Mouse (Mus musculus) gastrocnemius, adult 2 months (tissue): ENCODE measurements at regions not wholly inside any gene's neighbourhood (a gene's known extent, or its start where the extent isn't known, plus 50 kb on each side); places are given as distances from the start of the nearest gene placed in this dataset.
"Not testable (repeated sequence)": the region's sequence is repeated elsewhere in the genome, so short reads cannot be mapped to it uniquely, and the experiment has no call there.

Source experiments
- DNase-seq: peaks from one replicate; pipeline ENCODE4 v3.0.0; 2022
- H3K27ac ChIP-seq: fragments of 200-600 bp; 2 replicates; pipeline ENCODE4 v1.8.1; 2022; ENCODE audit warnings: mild to moderate bottlenecking
- H3K4me3 ChIP-seq: fragments of 200-600 bp; 2 replicates; pipeline ENCODE4 v1.8.1; 2022; ENCODE audit warnings: mild to moderate bottlenecking, moderate library complexity
- CTCF ChIP-seq: fragments of 200-600 bp; IDR thresholded peaks from 2 replicates; pipeline ENCODE4 v1.8.1; 2022; ENCODE audit warnings: antibody characterized with exemption, mild to moderate bottlenecking, moderate library complexity
- intact Hi-C: fragments of 180-260 bp; cut with DNase I; formaldehyde crosslinking; loops from one replicate; pipeline ENCODE4 v1.15.1; 2025

DNA sequence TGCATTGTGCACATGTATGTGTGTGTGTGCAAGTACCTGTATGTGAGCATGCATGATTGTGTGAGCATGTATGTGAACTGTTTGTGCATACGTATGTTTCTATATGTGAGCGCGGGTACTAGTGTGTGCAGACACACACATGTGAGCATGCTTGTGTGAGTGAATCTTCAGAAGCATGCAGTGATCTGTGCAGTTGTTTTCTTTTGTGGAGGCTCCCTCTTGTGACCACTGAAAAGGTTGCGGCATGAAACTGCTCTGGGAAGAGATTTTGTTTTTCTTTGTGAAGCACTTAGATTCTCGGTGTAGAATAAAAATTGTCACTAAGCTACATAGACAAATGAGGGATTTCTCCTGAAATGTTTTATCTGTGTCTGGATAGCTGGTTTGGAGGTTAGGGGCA, 189.2 kb upstream of the Rapgef5 start:
- not testable (repeated sequence) for H3K4me3 ChIP-seq, DNase-seq, H3K27ac ChIP-seq
- intact Hi-C loops = loop anchor here (5.0 kb wide), 1 partner anchor 195 kb away; no protein-coding TSS in a partner anchor
- TF ChIP-seq CTCF = peak; percentile 13; the same call in 1 of the 2 replicates

DNA sequence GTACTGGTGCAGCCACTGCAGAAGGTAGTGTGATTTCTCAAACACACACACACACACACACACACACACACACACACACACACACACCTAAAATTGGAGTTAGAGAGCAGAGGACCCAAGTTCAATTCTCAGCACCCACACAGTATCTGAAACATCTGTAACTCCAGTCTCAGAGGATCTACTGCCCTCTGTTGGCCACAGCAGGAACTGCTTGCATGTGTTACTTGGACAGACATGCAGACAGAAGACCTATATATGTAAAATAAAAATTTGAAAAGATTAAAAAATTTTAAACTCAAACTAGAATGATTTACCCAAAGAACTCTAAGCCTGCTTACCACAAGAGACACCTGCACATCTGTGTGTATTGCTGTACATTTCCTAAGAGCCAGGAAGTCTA, 185.9 kb upstream of the Rapgef5 start:
- DNase-seq = no peak
- H3K4me3 ChIP-seq = no peak overlapping the region
- no peak overlapping the region for H3K27ac ChIP-seq
- intact Hi-C loops = loop anchor here (10.0 kb wide), 1 partner anchor 276 kb away; no protein-coding TSS in a partner anchor
- peak; percentile 37; the same call in 1 of the 2 replicates for TF ChIP-seq CTCF

DNA sequence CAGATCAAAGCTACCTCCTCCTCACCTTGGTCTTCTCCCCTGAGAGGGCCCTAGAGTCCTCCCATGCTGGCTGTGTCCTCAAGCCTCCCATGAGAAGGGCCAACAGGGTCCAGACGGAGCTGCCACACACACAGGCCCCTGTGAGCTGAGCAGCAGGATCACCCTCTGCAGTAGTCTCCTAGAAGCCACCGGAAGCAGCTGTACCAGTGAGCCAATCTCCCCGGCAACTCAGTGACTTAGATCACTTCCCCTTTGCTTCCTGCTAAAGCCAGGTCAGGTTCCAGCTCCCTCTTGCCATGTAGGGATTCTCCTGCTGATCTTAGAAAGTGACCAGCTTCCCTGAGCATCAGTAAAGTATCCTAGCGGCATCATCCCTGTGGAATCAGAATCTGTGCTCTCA, 179.4 kb upstream of the Rapgef5 start:
- Histone ChIP-seq H3K27ac (no peak overlapping the region), H3K4me3 (no peak overlapping the region)
- intact Hi-C loops = loop anchor here (10.0 kb wide), 1 partner anchor 282 kb away; no protein-coding TSS in a partner anchor
- no peak for DNase-seq
- no peak for TF ChIP-seq CTCF

DNA sequence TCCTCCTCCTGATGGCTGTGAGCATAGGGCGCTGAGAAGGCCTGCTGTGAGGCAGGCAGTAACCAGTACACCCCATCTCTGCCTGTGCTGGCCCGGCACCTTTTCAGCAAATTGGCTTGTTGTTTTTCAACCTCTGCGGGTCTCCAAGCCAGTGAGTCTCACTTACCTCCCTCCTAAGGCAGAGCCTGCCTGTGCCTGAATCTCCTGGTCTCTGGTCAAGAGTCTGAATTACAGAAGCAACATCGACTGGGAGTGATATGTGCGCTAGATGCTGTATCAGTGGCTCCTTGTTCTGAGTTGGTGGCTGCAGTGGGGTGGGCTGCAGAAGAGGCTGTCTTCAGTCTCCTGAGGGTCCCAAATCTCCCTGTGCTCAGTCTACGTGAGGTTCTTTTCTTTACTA, 174.0 kb upstream of the Rapgef5 start:
- no peak for TF ChIP-seq CTCF
- DNase-seq = no peak
- intact Hi-C loops = no loop called here
- Histone ChIP-seq H3K4me3 (no peak overlapping the region), H3K27ac (no peak overlapping the region)

DNA sequence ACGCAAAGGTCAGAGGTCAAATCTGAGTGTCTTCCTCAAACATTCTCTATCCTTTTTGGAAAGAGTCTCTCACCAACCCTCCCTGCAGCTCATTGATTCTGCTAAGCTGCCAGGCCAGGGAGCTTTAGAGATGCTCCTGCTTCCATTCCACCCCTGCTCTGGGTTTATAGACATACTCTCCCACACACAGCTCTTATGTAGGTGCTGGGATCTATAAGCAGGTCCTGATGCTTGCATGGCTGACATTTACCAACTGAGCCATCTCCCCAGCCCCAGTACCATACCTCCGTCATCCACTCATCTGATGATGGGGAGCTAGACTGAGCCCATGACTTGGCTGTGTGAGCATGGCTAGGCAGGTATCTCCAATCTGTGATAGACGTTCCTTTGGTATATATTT, 173.2 kb upstream of the Rapgef5 start:
- intact Hi-C loops = no loop called here
- Histone ChIP-seq H3K4me3 (no peak overlapping the region), H3K27ac (no peak overlapping the region)
- no peak for TF ChIP-seq CTCF
- no peak for DNase-seq

DNA sequence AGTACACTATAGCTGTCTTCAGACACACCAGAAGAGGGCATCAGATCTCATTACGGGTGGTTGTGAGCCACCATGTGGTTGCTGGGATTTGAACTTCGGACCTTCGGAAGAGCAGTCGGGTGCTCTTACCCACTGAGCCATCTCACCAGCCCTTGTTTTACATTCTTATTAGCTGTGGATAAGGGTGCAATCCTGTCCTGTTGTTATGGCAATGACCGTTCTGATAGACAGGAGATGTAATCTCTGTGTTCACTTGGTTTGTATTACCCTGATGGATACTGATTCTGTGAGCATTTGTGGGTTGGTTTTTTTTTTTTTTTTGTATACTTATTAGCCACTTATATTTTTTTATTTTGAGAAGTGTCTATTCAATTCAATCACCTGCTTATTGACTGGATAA, 172.7 kb upstream of the Rapgef5 start:
- H3K4me3 ChIP-seq, intact Hi-C loops, DNase-seq, H3K27ac ChIP-seq: not testable (repeated sequence)

DNA sequence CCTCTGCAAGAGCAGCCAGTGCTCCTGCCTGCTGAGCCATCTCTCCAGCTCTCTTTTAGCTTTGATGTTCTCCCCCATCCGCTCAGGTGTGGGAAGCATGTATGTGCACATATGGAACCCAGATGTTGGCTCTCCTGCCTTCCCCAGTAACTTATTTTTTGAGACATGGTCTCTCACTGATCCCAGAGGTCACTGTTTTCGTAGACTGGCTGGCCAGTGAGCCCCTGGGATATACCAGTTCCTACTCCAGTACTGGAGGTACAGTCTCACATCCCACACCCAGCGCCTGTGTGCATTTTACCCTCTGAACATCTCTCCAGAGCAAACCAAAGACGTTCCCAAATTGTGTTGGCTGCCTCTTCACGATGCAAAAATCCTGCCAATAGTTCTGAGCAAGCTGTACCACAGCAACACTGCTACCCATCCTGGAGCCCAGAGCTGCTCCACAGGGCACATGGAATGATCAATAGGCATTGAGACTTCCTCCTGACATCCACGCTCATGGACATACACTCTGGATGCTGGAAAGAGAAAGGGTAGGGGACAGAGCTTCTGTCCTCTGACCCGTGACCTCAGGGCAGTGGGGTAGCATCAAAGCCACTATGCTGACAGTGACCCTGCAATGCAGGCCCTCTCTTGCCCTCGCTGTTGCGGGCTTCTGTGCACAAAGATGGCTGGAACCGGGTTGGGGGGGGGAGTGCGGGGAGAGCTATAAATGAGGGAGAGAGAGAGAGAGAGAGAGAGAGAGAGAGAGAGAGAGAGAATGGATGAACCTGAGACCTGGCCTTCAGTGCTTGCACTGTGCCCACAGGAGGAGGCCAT, 171.8 kb upstream of the Rapgef5 start:
- Histone ChIP-seq H3K4me3 (no peak overlapping the region), H3K27ac (no peak overlapping the region)
- intact Hi-C loops = no loop called here
- DNase-seq = no peak
- TF ChIP-seq CTCF = no peak

DNA sequence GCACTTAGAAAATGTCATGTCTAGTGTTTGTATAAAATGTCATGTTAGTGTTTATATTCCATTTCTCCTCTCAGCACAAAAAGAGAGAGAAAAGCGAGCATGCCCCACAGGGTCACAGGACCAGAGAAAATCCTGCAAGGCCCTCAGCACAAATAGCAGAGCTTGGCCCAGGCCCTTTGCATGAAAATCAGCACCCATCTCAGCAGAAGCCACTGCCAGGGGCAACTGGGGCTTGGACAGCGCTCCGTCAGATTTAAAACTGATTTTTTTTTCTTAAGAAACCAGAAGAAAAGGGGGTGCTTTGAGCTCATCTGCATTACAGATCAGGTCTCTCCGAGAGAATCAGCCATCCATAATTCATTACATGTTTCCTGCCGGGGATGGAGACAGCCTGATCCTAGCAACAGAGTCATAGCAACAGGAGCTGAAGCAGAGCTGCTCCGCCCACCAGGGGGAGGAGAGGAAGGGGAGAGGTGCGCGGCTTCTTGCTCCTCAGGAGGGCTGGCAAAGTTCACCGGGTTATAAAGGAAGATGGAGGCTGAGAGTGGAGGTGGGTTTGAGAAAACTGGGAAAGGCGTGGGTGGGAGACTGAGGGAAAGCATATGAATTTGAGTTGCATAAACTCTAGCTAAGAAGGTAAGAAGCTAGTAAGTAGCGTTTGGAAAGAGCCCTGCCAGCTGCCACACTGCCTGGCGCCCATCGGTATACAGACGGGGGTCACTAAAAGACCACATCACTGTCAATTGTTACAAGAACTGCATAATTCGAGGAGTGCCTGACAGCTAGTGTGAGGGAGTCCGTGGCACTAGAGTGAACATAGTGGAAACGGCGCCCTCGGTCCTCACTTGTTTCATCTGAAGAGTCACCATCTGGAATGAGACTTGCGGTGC, 170.9 kb upstream of the Rapgef5 start:
- TF ChIP-seq CTCF = no peak
- Histone ChIP-seq H3K4me3 (no peak overlapping the region), H3K27ac (no peak overlapping the region)
- intact Hi-C loops = no loop called here
- no peak for DNase-seq

DNA sequence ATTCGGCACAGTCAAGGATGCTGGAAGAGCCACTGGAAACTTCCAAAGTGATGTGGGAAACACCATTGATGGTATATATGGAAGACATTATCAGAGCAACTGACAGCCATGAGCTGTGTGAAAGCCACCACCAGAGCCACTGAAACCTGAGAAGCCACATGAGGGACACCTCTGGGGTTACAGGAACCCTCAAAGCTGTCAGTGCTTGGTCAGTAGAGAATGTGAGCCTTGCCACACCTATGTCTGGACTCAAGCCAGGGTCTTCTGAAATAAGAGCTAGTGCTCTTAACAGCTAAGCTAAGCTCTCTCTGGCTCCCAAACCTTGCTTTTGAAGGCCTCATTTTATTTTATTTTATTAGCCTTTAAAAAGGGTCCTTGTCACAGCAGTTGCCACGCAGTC, 170.2 kb upstream of the Rapgef5 start:
- no peak for DNase-seq
- intact Hi-C loops = no loop called here
- H3K27ac ChIP-seq = no peak overlapping the region
- TF ChIP-seq CTCF = no peak
- no peak overlapping the region for H3K4me3 ChIP-seq

DNA sequence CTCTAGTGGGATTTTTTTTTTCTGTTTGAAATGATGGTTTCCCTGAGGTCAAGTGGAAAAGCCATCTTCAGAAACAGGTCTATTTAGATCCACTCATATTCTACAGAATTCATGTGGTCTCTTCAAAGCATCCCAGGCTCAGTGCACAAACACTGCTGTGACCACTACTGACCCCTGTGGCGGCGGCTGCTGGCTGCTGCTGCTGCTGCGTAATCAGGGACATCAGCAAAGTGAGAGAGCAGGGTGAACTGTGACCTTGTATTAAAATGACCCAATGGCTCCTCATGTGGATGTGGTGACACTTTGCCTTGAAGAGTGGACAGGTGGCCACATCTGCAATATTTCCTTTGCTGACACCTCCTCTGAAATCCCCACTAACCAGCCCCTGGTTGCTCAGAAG, 169.1 kb upstream of the Rapgef5 start:
- intact Hi-C loops = no loop called here
- no peak overlapping the region for H3K27ac ChIP-seq
- no peak overlapping the region for H3K4me3 ChIP-seq
- no peak for TF ChIP-seq CTCF
- no peak for DNase-seq

DNA sequence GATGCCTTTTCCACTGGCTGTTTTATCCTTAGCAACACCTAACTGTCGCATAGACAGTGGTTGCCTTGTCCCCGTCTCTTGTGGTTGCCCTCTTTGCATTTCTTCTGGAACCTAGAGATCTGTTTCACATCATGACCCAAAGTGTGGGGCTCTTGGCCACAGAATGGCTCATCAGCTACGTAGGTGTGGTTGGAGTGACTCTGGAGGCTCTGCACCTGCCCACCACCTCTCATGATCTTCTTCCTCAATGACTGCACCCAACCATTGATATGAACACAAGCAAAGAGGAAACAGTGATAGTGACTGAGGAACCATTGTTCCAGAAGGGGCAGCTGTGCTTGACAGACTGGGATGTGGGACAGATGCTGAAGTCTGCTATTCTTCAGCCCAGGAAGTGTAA, 167.8 kb upstream of the Rapgef5 start:
- Histone ChIP-seq H3K27ac (no peak overlapping the region), H3K4me3 (no peak overlapping the region)
- DNase-seq = no peak
- intact Hi-C loops = no loop called here
- no peak for TF ChIP-seq CTCF

DNA sequence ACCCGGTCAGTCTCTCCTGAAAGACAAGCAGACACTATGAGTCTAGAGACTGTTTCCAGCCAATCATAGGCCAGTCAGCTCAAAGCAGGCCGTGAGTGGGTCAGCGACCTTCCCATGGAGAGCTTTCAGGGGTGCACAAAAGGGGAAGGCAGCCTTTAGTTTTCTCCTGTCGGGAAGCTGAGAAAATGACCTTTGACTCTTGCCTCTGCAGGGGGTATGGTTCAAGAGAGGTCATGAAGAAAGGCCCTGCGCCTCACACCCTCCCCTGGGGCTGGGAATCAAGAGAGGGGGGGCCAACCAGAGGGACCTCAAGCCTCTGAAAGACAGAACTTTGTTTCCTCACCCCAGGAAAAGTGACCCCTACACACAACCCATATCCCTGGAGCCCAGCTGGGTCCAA, 164.4 kb upstream of the Rapgef5 start:
- DNase-seq = no peak
- no peak for TF ChIP-seq CTCF
- Histone ChIP-seq H3K4me3 (no peak overlapping the region), H3K27ac (no peak overlapping the region)
- intact Hi-C loops = loop anchor here (2.0 kb wide), 1 partner anchor 219 kb away; no protein-coding TSS in a partner anchor

DNA sequence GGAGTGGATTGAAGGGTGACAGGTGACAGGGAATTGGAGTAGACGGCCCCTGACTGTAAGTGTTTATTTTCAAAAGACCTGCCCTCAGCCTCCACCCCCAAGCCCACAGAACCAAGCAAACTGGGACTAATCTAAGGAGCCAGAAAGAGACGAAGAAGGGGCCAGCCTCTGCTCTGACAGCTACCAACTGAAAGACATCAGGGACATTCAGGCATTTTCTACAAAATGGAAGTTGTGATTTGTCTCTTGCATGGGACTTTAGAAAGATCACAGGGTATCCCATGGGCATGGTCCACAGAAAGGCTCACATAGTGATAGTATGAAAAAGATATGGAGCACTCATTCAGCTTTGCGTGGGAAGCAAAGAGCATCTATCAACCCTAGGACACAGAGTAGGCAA, 163.8 kb upstream of the Rapgef5 start:
- no peak for TF ChIP-seq CTCF
- Histone ChIP-seq H3K27ac (no peak overlapping the region), H3K4me3 (no peak overlapping the region)
- intact Hi-C loops = loop anchor here (2.0 kb wide), 1 partner anchor 220 kb away; no protein-coding TSS in a partner anchor
- DNase-seq = no peak
